Mouse (Mus musculus): ENCODE data around the gene 4930513O06Rik. TPM values are rescaled to one million over a fixed set of nuclear protein-coding genes. Genes with fewer than 3 reads are reported as not detected.

4930513O06Rik gene
- polyA plus RNA-seq (2021; fragmentation: Nextera tagmentation) = not detected in 2 replicates
- long read RNA-seq, experiment 1 = 0 reads
- long read RNA-seq, experiment 2 = 0 reads

DNA sequence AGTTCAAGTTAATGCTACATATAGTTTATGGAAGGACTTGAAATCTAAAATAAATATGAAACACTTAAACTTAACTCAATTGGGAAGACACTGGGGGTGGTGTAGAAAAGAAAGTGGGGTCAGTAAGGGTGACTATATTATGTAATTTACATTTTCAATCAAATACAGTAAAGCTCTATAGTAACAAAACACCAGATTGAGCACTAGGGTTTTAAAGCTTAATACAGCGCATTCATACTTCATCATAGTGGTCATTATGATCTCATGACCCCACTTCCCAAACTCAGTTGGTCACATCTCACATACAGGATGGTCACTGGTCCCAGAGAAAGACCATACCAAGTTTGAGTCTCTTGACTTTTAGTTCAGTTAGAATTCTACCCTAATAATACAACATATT is at the start of gene 4930513O06Rik:
TSS of gene 4930513O06Rik (plus strand) at position 301 of the 400 bp plus-strand sequence.

DNA sequence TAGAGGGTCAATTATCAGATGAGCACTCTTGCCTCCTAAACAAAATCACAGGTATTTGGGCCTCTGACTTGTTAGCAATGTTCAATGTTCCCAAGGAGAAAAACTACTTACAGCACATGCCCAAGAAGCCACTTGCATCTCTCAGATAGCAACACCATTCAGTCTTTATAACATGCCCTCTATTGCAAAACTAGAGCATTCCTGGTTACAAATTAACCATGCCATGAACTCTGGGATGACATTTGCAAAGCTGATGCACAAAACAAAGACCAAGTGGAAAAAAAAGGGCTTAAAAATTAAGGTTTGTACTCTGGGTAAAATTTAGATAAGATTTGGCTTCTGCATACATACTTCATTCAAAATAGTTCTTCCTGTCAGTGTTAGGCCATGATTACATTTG is 966 bp upstream of the 4930513O06Rik start, which contains the start of gene Serpina7:
TSS of gene Serpina7 (minus strand) at position 160 of the 400 bp plus-strand sequence.

Other genes with a start within 250 kb of the 4930513O06Rik start
- not detected in 2 replicates for gene Nrk, start 171.8 kb upstream of the 4930513O06Rik start, polyA plus RNA-seq (2021; fragmentation: Nextera tagmentation)
- not detected in 2 replicates for gene Serpina7, start 1.0 kb upstream of the 4930513O06Rik start, polyA plus RNA-seq (2021; fragmentation: Nextera tagmentation)
- gene 4933428M09Rik, start 93.0 kb downstream of the 4930513O06Rik start, polyA plus RNA-seq (2021; fragmentation: Nextera tagmentation) = not detected in 2 replicates
- 4.1 and 5.7 TPM in 2 replicates for gene Mum1l1, start 123.8 kb downstream of the 4930513O06Rik start, polyA plus RNA-seq (2021; fragmentation: Nextera tagmentation)
- not detected in 2 replicates for gene Trap1a, start 247.4 kb downstream of the 4930513O06Rik start, polyA plus RNA-seq (2021; fragmentation: Nextera tagmentation)